Mouse (Mus musculus) left cerebral cortex, postnatal 36 days (tissue): ENCODE results near the gene Alpi. TPM values are rescaled to one million over a fixed set of nuclear protein-coding genes. Genes with fewer than 3 reads are reported as not detected.

ENCODE experiments used
- DNase-seq, 2 experiments: peaks; one replicate each; pipeline ENCODE4 v3.0.0; 2021 to 2022; ENCODE audit warnings: low spot score in 2 of 2, mixed read lengths in 1 of 2
- intact Hi-C: fragments of 180-260 bp; cut with DNase I; formaldehyde crosslinking; loops from one replicate; pipeline ENCODE4 v1.15.1; 2025
- total RNA-seq, 2 experiments: library from RNA; stranded (reverse); gene quantifications; 2 replicates each; pipeline ENCODE4 v1.2.3; 2021

Gene Alpi
- not detected for total RNA-seq

DNA sequence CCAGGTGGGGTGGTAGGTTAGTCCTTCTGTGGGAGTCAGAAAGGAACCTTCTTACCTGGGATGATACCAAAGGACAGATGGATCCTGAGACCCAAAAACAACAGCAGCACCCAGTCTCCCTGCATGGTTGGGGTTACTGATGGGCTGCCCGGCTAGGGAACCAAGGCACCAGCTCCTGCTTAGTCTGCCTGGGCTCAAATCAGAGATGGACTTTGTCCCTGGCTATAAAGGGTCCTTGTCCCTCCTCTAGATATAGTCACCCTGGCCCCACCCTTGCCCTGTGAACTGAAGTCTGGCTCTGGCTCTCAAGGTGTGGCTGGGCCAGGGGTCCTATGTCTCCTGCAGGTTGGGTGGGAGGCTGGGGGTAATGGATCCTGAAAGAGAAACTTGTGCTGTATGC lies at the start of gene Alpi:
TSS of gene Alpi (minus strand) at position 196 of the 400 bp plus-strand sequence.
- no peak for DNase-seq
- intact Hi-C loops = no loop called here

DNA sequence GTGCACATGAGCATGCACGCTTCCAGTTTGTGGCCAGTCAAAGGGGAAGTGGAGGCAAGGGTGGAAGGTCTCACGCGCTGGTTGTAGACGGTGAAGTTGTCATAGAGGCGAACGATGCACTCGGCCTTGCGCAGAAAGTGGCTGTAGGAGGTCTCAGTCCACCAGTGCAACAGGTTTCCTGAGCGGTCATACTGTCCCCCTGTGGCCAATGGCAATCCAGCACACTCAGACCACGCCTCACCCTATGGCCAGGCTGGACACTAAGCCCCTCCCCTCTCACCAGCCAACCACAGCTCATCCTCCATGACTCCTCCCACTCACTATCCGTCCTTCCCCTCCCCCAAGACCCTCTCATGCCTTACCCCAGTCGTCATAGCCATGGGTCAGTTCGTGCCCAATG lies 48.0 kb upstream of the Alpi start:
- no peak for DNase-seq
- intact Hi-C loops = no loop called here

DNA sequence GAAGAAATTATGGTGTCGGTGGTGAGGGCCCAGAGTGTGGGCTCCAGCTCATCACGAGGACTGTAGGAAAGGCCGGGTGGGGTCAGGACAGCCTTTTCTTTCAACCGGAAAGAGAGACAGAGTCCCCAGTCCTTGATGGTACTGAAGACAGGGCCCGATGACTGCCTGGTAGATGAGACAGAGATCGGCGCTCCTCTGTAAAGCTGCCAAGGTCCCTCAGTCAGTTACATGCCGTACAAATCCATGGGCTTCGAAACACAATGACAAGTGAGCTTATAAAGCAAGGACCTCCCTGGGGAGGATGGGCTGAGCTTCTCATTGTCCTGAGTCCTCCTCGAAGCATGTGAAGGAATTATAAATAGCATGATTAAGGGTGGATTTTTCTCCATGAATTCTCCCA lies 41.7 kb upstream of the Alpi start:
- no peak for DNase-seq
- intact Hi-C loops = no loop called here

DNA sequence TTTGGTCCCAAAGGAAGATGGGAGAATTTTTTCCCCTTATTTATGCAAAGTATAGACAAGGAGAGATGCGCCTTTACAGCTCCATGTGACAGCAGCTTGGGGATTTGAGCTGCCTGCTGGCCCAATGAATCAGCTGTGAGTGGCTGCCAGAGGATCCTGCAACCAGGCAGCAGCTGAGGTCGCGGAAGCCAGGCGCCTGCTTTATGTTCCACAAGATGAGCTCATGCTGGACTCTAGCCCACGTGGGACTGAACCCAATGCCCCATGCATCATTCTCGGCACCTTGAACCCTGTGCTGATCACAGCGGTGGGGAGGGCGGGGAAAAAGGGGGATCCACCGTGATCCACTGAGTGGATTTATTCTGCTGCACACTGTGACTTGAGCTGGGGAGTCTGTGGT lies 41.0 kb upstream of the Alpi start:
- intact Hi-C loops = no loop called here
- no peak for DNase-seq

DNA sequence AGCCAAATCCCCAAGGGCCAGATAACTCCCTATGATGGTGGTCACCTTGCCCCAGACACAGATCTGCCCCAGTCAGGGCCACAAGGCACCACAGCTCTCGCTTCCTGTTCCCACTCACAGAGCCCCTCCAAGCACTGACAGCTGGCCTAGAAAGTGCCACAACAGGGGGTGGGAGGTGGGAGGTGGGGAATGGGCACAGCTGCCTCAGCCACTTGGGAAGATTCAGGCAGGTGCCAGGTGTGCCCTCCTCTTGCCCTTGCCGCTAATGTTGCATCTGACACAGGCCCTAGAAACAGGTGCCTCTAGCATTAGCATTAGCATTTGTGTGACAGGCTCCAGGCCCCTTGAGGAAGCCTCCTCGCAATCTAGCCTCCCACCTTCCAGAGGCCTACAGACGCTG lies 40.1 kb upstream of the Alpi start:
- no peak for DNase-seq
- intact Hi-C loops = no loop called here

DNA sequence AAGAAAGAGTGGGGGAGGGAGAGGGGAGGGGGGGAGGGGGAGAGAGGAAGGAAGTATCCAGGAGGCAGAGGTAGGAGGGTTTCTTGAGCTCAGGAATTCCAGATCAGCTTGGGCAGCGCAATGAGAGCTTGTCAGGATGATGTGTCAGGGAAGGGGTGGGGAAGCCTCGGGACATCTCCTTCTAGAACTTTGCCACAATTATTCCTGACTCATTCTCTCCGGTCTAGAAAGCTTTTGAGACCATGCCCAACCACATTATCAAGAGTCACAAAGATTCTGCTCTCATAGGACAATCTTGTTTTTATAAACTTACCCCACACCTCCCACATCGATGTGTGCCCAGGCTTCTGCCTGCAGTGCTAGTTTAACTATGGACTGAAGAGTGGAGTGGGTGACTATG lies 30.4 kb upstream of the Alpi start:
- no peak for DNase-seq
- intact Hi-C loops = no loop called here

DNA sequence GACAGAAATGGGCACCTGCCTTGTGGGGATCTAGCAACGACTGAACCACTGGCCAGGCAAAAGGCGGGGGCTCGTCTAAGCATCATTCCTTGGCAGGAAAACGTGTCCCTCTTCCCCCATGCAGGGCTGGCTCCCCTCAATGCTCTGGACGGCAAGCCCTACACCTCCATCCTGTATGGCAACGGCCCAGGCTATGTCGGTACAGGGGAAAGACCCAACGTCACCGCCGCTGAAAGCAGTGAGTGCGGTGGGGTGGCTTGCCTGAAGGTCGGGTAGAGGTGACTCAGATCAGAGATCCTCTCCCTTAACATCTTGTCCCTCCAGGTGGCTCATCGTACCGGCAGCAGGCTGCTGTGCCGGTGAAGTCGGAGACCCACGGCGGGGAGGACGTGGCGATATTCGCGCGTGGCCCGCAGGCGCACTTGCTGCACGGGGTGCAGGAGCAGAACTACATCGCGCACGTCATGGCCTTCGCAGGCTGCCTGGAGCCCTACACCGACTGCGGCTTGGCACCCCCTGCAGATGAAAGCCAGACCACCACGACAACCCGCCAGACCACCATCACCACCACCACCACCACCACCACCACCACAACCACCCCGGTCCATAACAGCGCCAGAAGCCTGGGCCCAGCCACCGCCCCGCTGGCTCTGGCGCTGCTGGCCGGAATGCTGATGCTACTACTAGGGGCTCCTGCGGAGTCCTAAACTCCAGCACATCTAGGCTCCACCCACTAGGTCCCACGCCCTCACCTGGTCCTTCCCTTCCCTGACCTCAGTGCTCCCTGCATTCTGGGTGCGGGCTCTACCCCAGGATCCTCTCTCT lies 26.0 kb upstream of the Alpi start:
- intact Hi-C loops = no loop called here
- peak; percentile 23 to 51 for DNase-seq

DNA sequence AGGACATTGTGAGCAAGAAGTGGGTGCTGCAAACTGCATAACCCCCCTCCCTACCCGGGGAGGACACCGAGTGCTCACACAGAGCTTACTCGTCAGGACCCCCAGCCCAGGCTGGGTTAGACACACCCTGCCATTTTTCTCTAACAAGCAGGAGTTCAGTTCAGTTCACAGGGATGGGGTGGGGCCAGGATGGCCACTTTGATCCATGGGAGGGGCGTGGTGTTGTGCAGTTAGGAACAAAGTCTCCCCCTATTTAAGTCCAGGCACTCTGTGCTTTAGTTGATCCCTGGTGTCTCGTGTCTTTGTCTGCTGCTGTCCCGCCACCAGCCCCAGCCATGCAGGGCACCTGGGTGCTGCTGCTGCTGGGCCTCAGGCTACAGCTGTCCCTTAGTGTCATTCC lies 23.3 kb upstream of the Alpi start, which contains the start of gene Akp3:
TSS of gene Akp3 (plus strand) at position 301 of the 400 bp plus-strand sequence.
- DNase-seq = no peak
- intact Hi-C loops = no loop called here

DNA sequence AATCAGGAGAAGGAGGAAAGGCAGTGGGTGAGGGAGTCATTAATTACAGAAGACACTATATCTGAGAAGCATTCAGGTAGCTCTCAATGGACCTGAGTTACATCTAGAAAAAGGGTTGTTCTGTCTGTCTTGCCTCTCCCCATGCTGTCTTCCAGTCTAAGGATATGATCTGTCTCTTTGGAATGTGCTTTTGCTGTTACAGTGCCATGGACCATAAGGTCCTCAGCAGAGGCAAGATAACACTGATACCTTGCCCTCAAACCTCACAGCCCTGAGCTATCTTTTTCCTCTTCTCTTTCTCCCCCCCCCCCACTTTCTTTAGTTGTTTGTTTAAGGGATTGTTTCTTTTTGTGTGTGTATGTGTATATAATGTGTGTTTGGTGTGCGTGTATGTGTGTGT lies 13.4 kb upstream of the Alpi start:
- intact Hi-C loops = no loop called here
- DNase-seq = no peak

DNA sequence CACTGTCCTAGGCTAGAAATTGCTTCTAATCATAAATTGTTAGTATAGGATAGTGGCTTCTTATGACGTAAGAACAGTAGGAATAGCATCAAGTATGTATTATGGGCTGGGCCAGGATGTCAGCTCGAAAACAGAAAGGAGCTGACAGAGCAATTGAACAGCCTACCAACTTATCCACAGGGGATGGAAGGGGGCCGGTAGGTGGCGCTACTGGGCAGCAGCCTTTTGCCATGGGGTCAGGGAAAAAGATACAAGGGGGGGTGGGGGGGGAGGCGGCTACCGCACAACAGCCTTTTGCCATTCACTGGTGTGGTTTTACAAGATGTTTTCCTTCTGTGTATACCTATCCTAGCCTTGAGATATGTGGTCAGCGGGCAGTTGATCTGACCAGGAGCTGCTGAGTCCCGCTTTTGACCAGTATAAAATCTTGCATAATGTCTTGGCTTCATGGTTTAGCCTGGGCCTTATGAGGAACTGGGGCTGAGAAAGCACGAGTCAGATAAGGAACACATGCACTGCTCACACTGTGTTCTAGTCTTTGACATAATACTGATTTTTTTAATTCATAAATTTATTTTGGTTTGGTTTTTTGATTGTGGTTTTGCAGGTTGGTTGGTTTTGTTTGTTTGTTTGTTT lies 10.4 kb upstream of the Alpi start:
- intact Hi-C loops = no loop called here
- DNase-seq = no peak

DNA sequence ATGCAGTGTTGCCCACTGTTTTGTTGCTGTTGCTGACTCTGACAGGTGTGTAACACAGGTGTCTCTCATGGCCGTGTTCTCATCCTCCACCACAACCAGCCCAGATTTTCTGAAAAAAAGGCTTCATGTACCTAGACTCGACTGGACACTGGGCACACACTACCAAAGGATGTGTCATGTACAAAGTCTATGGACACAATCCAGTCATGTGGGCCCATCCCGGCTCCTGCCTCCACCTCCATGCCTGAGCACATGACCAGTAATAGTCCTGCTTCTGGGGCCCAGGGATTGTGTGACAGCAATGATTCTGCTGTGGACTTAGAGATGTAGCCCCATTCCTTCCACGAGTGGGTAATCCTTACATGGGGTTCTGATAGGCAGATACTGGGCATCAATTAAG lies 7.2 kb upstream of the Alpi start:
- intact Hi-C loops = no loop called here
- DNase-seq = no peak

DNA sequence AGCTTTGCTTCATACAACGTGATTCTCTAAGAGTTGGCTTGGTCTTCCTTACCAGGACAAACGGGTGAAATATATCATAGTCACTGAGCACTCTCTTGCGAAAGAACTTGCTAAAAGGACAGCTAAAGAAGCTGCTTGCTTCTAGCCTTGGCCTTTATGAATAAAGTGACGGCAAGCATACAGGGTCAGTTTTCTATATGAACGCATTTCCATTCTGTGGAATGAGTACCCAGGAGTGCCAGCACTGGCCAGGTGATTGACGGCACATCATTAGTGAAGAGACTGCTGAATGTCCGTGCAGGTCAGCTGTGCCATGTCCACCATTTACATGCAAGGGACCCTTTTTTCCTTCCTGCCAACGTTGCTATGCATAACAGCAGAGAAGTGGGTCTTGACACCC lies 5.1 kb upstream of the Alpi start:
- intact Hi-C loops = no loop called here

DNA sequence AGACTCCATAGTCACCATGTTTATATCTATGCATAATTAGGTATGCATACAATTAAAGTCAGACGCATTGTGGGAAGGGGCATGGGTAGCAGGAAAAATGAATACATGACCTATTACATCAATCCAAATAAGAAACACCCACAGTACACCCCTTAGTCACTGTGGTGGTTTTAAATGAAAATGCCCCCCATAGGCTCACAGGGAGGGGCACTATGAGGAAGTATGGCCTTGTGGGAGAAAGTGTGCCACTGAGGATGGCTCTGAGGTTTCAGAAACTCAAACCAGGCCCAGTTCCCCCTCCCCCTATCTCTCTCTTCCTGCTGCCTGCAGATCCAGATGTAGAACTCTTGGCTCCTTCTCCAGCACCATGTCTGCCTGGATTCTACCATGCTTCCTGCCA lies 2.5 kb upstream of the Alpi start:
- intact Hi-C loops = no loop called here
- DNase-seq = no peak

More for the DNA sequence above, 5.1 kb upstream of the Alpi start:
- no peak for DNase-seq

DNA sequence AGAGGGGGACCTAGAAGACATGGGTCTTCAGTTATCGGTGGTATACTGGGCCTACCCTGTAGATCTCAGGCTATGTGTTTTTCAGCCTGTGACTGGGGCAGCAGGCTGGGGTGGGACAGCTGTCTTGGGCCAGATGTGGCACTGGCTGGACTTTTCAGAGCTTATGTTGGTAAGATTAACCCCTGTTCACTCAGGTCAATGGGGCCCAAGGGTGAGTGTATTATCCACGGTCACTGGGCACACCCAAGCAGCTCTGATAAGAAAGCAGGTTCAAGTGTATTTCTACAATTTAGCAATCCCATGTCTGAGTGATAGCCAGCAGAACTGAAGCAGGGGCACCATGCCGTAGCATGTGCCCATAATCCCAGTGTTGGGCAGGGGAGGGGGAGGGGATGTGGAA lies 708 bp upstream of the Alpi start:
- intact Hi-C loops = no loop called here
- no peak for DNase-seq

DNA sequence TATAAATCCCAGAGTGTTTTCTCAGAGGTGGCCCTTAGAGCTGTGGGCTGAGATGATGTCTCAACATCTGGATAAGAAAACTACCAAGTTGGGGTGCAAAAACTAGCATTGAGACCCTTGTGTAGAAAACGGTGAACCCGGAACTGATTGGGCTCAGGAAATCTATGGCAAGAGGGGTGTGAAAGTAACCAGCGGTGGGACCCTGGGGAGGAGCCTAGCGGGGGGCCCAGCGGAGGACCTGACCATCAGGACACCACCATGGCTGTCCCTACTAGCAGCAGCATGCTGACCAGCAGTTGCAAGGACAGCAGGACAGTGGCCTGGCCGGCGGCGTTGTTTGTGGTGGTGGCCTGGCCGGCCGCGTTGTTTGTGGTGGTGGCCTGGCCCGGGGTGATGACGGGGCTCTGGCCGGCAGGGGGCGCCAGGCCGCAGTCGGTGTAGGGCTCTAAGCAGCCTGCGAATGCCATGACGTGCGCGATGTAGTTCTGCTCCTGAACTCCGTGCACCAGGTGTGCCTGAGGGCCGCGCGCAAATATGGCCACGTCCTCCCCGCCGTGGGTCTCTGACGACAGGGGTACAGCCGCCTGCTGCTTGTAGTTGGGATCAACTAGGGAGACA lies 2.9 kb downstream of the Alpi start:
- DNase-seq = peak; percentile 18 to 31
- intact Hi-C loops = loop anchor here (5.0 kb wide), 1 partner anchor 89 kb away; no protein-coding TSS in a partner anchor

DNA sequence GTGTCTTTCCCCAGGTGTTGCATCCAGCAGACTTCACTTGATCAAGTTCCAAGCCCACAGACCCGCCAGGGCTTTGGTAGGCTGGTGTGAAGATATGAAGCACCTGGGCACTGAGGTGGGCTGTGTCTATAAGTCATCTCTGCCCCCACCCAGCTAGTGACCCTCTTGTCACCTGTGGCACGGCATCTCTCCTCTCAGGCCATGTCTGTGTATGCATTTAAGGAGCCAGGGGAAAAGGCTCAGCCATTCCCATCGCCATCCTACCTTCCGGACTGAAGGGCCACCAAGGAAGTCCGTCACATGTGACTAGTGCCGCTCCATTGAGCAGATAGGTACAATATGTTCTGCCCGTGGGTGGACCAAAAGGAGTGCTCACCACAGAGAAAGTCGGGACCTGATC lies 5.8 kb downstream of the Alpi start:
- no peak for DNase-seq
- intact Hi-C loops = loop anchor here (5.0 kb wide), 1 partner anchor 92 kb away; no protein-coding TSS in a partner anchor

DNA sequence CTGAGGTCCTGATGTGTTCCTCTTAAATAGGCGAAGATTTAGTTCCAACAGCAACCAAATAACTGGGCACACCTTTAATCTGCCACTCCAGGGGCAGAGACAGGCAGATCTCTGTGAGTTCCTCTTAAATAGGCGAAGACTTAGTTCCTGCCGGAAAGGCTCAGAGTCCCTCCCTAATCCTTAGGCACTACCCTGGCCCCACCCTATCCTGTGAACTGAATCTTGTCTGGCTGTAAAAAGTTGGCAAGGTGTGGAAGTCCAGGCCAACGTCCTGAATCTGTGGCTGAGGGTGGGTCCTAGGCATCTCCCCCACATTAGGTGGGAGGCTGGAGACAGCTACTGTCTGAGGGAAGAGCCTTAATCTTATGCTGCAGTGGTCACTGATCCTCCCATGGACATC lies 11.6 kb downstream of the Alpi start, which contains the start of gene Alppl2:
TSS of gene Alppl2 (minus strand) at position 101 of the 400 bp plus-strand sequence.
- intact Hi-C loops = no loop called here
- no peak for DNase-seq

DNA sequence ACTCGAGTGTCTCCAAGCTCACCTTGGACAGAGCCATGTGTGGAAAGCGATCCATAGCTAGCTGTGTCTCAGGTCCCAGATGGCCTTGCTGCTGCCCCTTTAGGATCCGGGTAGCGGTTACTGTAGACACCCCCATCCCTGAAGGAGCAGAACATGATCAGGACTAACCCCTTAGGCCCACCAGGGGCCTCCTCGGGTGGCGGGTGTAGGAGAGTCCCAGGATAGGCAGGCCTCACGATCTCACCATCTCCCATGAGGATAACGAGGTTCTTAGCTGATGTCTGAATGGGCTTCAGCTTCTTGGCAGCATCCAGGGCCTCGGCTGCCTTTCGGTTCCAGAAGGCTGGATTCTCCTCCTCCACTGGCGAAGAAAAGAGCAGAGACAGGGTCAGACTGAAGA lies 12.2 kb downstream of the Alpi start:
- DNase-seq = no peak
- intact Hi-C loops = no loop called here

DNA sequence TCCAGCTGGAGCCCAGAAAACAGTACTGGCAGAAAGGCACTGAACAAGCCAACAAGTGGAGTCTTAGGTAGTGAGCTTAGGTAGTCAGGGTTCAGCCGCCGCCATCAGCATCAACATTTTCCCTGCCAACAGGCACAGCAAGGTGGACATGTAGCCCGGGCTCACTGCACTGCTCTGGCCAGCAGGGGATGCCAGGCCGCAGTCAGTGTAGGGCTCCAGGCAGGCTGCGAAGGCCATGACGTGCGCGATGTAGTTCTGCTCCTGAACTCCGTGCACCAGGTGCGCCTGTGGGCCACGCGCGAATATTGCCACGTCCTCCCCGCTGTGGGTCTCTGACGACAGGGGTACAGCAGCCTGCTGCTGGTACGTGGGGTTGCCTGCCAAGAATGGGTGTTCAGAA lies 14.4 kb downstream of the Alpi start:
- DNase-seq = no peak
- intact Hi-C loops = no loop called here

DNA sequence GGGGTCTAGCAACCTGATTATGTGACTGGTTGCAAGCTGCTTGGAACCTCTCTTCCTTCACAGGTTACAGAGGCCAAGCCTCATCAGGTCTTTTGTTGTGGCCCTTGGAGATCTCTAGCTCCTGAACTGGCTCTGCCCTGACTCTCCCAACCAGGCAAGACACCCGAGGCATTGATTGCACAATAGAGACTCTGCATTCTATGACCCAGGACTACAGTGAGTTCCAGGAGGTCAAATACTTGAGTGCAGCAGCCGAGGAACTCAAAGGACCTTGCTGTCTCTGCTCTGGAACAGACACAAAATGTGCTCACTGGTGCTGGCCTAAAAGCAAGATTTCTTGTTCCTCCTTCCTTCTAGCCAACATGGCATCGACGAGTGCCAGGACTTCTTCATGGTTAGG lies 15.2 kb downstream of the Alpi start:
- intact Hi-C loops = no loop called here
- no peak for DNase-seq

DNA sequence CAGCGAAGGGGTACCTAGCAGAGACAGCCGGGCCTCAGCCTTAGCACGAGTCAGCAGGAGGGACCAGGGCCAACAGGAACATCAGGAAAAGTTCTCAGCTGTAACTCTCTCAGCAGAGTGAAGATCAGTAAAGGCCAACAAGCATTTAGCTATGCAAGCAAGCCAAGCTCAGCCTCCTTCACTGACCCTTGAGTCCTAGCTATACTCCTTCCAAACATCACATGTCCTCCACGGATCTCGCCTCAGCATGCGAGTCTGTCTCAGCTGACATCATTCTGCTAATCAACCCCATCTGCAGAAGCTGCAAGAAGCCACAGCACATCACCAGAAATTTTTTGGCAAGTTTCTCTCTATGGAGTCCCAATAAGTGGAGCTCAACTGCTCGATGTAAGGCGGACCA lies 27.6 kb downstream of the Alpi start:
- no peak for DNase-seq
- intact Hi-C loops = no loop called here
